ENCODE assay signal across 14 mouse cellular contexts in genomic region chr12:49107415-49108148, GRCm38 (mm10).
"Had no signal": no experiment of that assay in that cellular context is flagged by ENCODE, and none has a peak within 500 bp of the region (broad histone marks: within the 10 kb centered on the region; RNA-seq: fewer than 3 reads in every experiment).

No protein-coding gene starts in this region.

- H3K27ac ChIP-seq: kidney, embryonic 15.5 days; left cerebral cortex, adult 2 months; limb, embryonic 10.5 days; liver, embryonic 12.5 days; midbrain, embryonic 12.5 days; stomach, embryonic 15.5 days had no signal

- H3K4me1 ChIP-seq: kidney, embryonic 15.5 days; limb, embryonic 10.5 days; liver, embryonic 12.5 days; midbrain, embryonic 12.5 days; stomach, embryonic 15.5 days had no signal

- H3K27me3 ChIP-seq: kidney, embryonic 15.5 days; liver, embryonic 12.5 days; midbrain, embryonic 12.5 days; stomach, embryonic 15.5 days had no signal

- H3K9ac ChIP-seq: kidney, embryonic 15.5 days; liver, embryonic 12.5 days; lung, embryonic 14.5 days; midbrain, embryonic 12.5 days; stomach, embryonic 15.5 days had no signal

- H3K4me3 ChIP-seq: kidney, embryonic 15.5 days; left cerebral cortex, adult 2 months; limb, embryonic 10.5 days; liver, embryonic 12.5 days; midbrain, embryonic 12.5 days; stomach, embryonic 15.5 days had no signal

- H3K36me3 ChIP-seq: kidney, embryonic 15.5 days; limb, embryonic 10.5 days; liver, embryonic 12.5 days; midbrain, embryonic 12.5 days; stomach, embryonic 15.5 days had no signal

- H3K4me2 ChIP-seq: kidney, embryonic 15.5 days; liver, embryonic 12.5 days; lung, embryonic 14.5 days; midbrain, embryonic 12.5 days; stomach, embryonic 15.5 days had no signal

- DNase-seq: kidney, adult 2 months; kidney, postnatal 14 days; lung, embryonic 14.5 days; lung, postnatal 10 days; lung, postnatal 4 days; right cerebral cortex, postnatal 14 days; thymus, adult 2 months; thymus, postnatal 36 days had no signal

- H3K9me3 ChIP-seq: kidney, embryonic 15.5 days; limb, embryonic 10.5 days; midbrain, embryonic 12.5 days; stomach, embryonic 15.5 days had no signal

- ATAC-seq: liver, embryonic 12.5 days had no signal
